Mouse (Mus musculus) left cerebral cortex, adult 11 months (tissue): ENCODE measurements around the gene Sept3.
"Not testable (repeated sequence)": the region's sequence is repeated elsewhere in the genome, so short reads cannot be mapped to it uniquely, and the experiment has no call there.

Experiments
- DNase-seq: peaks from one replicate; pipeline ENCODE4 v3.0.0; 2022; ENCODE audit warnings: low spot score

The Sept3 gene

DNA sequence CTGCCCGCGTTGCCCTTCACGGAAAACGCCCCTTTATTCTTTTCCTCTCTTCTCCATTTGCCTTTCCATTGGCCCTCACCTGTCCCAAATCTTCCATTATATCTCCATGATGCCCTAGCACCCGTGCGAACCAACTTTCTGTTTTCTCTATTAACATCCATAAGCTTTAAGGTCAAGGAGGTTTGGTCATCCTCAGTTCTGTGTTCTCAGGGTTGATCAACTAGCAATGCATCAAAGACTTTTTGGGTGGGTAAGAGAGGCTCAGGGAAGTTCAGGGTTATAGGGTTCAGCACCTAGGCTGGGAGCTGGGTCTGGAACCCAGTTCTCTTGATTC is at the start of gene Sept3:
Sept3 (plus strand) TSS at position 301 of the 334 bp plus-strand sequence.
- no peak for DNase-seq

DNA sequence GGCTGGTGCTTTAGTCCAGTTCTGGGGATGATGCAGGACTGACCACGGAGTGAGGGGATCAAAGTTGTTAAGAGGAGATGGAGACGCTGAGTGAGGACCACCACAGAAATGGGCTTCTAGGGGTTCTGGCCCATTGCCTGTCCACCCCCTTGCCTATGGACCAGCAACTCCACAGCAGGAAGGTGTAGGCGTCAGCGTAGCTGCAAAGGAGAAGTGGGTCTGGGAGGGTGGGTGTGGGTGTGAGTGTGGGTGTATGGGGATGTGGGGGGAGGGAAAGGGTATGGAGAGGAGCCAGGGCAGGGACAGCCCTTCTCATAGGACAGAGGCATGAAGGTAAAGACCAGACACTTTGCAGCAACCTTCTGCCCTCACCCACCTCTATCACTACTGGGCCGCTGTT is 48.9 kb upstream of the Sept3 start:
- no peak for DNase-seq

DNA sequence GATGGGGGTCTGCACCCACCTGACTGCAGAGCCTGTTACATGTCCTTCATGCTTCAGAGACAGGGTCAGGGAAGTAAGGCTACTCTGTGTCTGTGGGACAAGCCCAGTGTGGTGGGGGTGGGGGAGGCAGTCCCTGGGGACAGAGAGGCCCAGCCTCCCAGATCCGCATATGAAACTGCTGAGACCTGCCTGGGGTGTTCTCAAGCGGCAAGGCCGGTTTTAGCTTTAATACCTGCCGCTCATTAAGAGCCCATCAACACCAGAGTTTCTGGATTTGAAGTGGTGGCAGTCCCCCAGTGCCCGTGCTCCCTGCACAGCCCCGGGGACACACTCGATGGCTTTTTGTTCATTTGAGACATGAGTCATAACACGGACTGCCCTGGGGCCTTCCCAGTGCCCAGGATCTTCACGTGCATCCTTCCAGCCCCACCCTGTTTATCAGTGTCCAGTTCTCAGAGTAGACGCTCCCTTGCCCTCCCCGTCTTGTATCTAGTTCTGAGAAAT is 45.1 kb upstream of the Sept3 start:
- no peak for DNase-seq

DNA sequence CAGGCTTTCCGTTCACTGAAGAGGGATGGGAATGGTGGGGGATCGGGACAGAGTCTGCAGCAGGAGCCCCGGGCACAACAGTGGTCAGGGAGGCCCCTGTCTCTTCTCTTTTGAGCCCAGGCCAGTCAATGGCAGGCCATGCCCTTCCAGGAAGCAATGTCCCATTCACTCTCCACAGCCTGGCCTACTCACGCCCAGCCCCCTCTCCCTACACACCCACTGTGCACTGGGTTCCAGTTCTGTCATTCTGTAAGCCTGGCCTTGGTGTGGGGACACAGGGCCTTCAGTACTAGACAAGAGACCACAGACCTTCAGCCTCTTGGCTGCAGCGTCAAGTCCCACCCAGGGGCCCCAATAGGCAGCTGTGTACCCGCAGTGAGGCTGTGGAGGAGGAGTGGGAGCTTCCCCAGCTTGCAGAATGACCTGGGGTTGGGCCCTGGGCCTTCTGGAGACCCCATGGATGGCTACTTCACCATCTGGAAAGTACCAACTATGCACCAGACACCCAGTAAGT is 44.5 kb upstream of the Sept3 start:
- no peak for DNase-seq

DNA sequence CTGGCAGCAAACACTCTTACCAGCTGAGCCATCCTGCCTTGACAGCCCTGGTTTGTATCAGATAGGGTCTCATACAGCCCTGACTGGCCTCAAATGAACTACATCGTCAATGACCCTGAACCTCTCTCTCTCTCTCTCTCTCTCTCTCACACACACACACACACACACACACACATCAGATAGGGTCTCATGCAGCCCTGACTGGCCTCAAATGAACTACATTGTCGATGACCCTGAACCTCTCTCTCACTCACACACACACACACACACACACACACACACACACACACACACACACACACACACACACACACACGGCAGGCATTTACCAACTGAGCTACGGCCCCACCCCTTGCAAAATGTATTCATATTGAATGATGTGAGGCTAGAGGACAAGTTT is 43.6 kb upstream of the Sept3 start:
- DNase-seq, result no peak

DNA sequence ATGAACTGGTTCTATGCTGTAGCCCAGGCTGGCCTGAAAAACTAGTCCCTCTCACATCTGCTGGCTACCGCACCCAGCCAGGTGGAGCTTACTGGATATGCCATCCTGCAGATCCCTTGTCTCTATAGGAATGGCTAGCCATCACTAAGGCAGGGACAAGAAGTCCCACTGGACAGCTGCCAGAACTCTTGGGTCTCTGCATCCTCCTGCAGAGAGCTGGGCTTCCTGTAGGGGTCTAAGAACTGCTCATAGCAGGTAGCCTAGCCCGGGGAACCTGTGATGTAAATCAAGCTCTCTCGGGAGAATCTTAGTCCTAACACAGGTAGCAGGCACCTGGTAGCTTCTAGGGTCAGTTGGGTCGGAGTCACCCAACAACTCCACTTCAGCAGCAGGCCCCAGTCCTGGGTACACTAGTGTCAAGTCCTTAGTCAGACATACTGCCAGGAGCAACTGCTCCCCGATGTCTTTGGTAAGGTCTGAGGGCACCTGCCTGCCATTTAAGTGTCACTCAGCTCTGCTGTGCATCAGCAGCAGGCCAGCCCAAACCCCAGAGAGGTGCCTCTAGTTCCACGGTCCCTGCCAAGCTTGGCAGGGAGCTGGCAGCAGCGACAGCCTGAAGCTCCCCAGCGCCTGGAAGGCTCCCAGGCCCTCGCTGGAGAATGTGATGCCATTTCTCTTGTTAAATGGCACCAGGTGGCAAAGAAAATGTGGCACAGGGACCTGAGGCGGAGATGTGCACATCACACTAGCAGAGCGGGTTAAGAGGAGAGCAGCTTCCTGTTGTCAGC is 42.9 kb upstream of the Sept3 start:
- no peak for DNase-seq

DNA sequence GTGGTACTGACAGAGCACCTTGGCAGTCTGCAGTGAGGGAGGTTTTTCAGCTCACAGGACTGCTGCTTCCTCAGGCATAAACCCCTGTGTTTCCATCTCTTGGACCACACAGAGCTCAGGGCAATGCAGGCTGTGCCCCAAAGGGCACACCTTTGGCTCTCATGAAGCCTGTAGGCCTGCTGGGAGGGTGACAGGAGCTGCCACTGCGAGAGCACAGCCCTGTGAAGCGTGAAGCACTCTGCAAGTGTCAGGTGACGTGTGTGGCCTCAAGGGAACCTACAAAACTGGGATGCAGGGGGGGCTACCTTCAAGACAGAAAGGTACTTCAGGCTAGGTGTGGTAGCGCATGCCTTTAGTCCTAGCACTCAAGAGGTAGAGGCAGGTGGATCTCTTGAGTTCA is 42.0 kb upstream of the Sept3 start:
- DNase-seq, result no peak

DNA sequence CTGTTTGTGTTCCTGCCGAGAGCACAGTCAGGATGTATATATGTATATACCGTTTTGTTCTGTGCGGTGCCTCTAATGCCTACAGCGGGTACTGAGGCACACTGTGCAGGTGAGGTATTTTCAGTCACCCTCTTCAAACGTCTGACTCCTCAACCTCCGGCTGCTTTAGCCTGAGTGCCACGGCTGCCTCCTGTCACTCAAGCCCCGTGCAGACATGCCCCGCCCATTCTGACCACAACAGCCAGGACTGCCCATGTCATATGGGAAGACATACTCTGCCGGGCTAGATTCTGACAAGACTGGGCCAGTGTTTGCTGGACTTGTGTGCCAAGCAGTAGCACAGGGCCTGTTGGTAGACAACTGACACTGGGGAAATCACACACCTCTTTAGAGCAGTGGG is 39.0 kb upstream of the Sept3 start:
- no peak for DNase-seq

DNA sequence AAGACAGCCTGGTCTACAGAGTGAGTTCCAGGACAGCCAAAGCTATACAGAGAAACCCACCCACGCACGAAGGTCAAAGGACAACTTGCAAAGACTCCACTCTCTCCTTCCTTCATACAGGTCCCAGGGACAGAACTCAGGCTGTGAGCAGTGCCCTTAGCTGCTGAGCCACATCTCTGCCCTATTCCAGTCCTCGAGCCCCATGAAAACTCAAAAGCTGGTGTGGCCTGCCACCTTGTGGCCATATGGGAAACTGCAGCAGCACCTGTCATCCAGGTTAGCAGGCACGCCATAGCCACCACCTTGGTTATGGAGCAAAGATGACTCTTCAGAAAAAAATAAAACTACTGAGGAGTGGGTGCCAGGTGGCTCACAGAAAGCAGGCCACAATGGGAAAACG is 38.1 kb upstream of the Sept3 start:
- DNase-seq, result peak; percentile 68

DNA sequence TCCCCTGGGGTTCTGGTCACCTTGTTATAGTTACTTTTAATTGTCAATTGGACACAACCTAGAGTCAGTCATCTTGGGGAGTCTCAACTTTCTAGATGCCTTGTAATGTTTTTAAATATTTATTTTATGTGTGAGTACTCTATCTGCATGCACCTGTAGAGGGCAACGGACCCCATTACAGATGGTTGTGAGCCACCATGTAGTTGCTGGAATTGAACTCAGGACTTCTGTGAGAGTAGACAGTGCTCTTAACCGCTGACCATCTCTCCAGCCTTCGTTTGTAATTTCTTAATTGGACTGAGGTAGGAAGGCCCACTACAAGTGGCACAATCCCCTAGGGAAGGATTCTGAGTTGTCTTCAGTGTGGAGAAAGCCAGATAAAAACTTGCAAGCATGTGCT is 31.4 kb upstream of the Sept3 start:
- no peak for DNase-seq

DNA sequence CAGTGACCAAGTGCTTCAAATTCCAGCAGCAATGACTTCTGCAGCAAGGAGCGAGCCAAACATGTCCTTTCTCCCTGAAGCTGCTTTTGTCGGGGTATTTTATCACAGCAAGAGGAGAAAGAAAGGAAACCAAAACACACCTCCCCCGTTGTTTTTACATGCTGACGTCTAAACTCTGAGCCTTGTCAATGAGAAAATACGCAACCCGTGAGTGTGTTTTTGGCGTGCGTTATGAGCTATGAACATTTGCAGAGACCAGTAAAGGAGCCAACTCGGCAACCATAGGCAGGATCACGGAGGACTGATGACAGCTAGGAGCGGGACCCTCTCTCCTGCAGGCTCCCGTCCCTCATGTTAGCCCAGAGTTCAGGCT is 31.0 kb upstream of the Sept3 start:
- no peak for DNase-seq

DNA sequence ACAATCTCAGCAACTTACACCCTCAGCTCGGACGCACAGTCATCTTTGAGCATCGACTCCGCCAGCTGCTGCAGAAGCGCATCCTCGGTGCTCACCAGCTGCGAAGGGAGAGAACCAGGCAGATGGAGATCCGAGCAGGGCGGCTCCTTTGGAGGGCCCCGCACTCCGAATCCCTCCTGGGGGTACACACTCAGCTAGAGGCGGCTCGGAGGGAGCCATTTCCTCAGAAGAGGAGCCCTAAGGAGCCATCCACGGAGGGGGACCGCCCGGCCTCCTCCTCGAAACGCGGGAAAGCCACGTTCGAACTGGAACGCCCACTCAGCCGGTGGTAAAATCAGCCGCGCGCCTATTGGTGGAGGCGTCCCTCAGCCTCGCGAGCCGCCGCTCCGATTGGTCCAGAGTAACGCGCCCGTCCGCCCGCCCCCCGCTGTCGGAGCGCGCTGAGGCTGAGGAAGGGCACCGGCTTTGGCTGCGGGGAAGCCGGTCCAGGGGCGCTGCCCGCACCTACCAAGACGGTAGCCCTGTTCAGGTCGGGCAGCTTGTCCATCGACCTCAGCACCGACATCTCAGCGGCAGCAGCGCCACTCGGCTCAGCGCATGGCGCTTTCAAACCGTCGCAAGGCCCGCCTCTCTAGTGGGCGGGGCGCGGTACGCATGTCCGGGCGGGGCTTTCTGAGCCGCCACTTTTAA is 30.4 kb upstream of the Sept3 start, which contains the start of gene Cenpm:
Cenpm (minus strand) TSS at position 634 of the 690 bp plus-strand sequence.
- peak; percentile 83 for DNase-seq

DNA sequence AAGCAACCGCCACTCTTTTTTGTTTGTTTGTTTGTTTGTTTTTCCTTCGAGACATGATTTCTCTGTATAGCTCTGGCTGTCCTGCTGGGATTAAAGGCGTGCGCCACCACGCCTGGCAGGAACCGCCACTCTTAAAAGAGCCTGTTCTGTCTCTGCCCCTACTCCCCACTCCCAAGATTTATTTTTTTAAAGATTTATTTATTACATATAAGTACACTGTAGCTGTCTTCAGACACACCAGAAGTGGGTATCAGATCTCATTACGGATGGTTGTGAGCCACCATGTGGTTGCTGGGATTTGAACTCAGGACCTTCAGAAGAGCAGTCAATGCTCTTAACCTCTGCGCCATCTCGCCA is 29.9 kb upstream of the Sept3 start:
- DNase-seq, result not testable (repeated sequence)

DNA sequence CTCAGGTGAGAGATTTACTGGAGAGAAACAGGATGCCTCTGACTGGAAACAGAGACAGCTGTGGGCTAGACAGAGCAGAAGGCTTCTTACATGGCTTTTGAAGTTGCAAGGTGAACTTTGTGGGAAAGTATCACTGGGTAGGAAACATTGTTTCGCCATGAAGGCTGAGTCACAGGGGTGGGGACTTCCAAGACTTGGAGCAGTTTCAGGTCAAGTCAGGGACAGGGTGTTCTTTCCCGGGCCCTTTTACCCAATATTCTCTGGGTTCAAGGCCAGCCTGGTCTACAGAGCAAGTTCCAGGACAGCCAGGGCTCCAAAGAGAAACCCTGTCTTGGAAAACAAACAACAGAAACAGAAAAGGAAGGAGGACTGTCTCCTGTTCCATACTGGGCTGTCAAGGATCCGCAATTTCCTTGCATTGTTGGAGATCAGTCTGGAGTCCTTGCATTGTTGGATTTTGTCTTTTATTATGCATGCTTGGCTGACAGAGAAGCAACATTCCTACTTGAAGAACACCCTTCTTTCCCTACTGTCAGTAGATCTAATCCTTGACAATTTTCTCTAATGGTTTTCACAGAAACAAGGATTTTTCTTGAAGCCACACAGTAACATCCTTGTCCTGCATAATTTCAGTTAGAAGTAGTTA is 27.4 kb upstream of the Sept3 start:
- no peak for DNase-seq

DNA sequence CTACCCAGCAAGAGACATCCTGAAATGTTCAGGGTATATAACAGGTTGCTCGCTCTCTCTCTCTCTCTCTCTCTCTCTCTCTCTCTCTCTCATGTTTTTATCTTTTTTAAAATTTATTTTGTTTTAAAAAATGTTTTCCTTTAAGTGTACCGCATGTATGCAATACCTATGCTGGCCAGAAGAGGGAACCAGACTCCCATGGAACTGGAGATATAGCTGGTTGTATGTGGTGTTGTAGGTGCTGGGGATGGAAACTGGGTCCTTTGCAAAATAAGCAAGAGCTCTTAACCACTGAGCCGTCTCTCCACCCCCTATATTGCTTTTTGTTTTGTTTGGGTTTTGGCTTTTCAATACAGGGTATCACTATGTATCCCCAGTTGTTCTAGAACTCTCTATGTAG is 23.1 kb upstream of the Sept3 start:
- no peak for DNase-seq

DNA sequence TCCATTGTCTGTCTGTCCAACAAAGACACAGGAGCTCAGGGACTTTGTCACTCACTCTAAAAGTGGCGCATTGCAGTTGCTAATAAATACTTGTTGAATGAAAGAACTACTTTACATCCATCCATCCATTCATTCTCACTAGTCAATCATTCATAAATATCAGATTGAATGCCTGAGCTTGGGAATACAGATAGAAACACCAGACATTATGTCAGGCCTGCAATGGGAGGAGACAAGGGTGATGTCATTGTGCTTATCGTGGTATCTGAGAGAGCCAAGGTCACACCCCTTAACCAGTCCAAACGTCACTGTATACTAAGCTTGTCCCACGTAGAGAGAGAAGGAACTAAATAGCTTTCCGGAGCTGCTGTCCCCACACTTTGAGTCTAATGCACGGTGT is 22.6 kb upstream of the Sept3 start, which contains the start of gene 1500009C09Rik:
1500009C09Rik (plus strand) TSS at position 301 of the 400 bp plus-strand sequence.
- DNase-seq, result no peak

DNA sequence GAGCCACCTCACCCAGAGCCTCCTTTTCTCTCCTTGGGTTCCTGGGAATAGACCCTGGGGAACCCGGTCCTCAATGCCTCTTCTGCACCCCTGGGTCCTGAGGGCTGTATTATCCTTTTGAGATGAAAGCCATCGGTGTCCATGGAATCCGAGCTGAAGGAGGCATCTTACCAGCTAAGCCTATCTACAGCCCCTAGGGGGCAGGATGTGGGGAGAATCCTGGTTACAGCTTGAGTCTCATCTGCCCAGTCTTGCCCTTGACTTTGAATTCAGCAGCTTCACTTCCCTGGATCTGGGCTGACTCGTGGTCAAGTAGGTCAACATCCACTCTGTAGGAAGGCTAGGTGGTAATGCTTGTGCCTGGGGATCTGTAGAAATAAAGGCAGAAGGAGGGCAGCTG is 19.4 kb upstream of the Sept3 start:
- DNase-seq, result no peak

DNA sequence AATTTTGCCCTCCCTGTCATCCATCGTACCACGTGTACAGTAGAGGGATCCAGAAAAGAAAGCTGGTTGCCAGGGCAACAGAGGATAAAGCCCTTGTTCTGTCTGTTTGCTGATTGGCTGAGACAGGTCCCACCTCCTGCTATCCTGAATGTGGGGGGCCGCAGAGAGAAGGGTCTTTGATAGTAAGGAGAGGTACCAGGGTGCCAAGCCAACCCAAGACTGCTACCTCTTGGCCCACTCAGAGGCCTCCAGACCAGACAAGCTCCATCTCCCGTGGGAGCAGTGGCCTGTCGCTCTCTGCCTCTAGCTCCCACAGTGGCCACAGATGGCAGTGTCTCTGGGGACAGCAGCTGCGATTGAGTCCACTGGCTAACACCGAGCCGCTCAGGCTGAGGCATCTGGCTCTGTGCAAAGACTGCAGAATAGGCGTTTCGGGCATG is 18.7 kb upstream of the Sept3 start:
- peak; percentile 90 for DNase-seq

DNA sequence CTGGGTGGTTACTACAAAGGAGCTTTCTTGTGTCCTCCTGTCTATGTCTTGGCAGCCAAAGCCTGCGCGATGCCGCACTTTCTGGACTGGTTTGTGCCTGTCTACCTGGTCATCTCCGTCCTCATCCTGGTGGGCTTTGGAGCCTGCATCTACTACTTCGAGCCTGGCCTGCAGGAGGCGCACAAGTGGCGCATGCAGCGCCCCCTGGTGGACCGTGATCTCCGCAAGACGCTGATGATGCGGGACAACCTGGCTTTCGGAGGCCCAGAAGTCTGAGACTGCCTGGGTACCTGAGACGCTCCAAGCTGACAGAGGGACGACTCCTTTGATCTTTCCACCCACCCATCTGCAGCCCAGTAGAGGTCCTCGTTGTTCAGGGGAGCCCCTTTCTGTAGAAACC is 15.2 kb upstream of the Sept3 start:
- DNase-seq, result no peak

DNA sequence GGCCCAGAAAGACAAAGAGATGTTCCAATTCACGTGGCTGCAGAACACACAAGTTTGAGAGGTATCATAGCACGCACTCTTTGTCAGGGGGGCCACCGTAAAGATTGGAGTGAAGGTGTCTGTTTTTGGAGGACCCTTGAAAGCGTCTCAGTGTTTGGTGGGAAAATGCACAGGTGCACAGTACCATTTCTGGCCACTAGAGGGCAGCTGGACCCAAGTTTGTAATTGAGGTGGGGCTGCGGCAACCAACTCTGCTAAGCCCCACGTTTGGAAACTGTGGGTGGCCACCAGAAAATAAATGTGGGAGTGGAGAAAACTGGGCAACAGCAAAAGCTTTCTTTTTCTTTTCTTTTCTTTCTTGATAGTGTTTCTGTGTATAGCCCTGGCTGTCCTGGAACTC is 8.3 kb upstream of the Sept3 start:
- DNase-seq, result no peak

DNA sequence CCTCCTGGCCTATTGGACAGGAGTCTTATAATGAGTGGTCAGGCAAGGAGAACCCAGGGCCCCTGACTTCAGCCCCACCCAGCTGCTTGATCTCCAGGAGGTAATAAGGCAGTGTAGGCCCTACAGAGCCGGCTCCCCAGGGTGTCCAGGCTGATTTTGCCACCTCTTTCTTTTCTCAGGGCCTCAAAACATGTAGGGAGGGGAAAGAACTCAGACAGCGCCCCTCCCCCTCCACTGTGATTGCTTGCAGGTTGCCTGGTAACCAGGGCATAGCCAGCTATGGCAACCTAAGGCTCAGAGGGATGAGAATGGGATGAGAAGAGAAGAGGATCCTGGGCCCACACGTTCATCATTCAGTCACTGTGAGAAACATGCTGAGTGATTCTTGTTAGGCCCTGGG is 6.5 kb upstream of the Sept3 start:
- DNase-seq, result no peak

DNA sequence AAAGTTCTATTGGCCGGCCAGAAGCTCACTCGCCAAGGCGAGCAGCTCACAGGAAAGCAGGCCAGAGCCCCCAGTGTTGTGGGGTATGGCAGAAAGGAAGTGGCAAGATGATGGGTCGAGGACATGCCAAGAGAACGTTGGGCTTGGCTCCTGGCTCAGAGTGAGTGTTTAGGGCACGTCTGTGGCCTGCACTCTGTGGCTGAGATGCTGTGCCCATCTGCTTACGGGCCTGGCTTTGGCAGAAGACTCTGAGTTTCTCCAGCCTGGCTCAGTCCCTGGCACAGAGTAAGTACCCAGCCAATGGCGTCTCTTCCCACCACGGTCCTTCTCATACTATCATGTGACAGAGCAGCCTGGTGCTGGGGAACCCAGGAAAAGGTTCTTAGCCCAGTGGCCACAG is 5.9 kb upstream of the Sept3 start:
- no peak for DNase-seq

DNA sequence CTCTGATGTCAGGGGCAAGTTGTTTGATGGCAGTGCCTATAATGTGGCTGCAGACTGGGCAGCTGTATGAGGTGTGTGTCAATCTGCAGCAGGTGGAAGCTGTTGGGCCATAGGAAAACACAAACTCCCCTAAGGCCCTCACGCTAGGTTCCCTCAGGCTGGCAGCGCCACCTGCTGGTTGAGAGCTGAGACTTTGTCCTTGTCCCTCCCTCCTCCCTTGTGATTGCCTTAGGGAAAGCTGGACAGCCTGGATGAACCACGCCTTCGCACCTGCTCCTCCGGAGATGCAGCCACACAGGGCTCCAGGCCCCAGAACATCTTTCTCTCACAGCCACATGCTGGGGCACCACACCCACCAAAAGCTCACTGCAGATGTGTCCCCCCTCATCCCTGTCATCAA is 3.5 kb upstream of the Sept3 start:
- no peak for DNase-seq
